Mouse (Mus musculus): ENCODE data around the gene Hnrnpr.

Gene Hnrnpr

GRCm38 (mm10) chr4:136304181-136304580, 6.6 kb upstream of the Hnrnpr start:
- in situ Hi-C loops (cut with MboI; ENCODE audit: low sequenced_read_pairs) = no loop called here

- in situ Hi-C loops (cut with MboI; ENCODE audit: low sequenced_read_pairs) = no loop called here
These were observed 2.4 kb upstream of the Hnrnpr start for GRCm38 (mm10) chr4:136308355-136308754.

DNA sequence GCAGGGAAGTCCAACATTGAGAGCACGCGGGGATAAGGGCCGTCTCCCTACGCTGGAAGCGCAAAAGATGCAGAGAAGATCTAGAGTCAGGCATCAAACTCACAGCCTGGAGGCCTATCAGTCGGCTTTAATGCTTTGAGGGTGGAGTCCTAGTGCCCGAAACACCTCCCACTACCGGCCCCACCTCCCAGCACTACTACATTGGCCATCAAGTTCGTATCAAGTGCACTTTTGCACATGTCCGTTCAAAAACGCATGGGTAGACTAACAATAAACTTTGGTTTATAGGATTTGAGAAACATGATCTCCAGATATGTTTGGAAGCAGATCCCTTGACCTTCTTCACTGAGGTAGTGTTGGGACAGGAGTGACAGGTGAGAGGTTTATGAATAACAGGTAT, 962 bp upstream of the Hnrnpr start:
- in situ Hi-C loops (cut with MboI; ENCODE audit: low sequenced_read_pairs) = no loop called here

GRCm38 (mm10) chr4:136311042-136311999, 579 bp downstream of the Hnrnpr start:
- in situ Hi-C loops (cut with MboI; ENCODE audit: low sequenced_read_pairs) = no loop called here

- in situ Hi-C loops (cut with MboI; ENCODE audit: low sequenced_read_pairs) = no loop called here
These were observed 1.9 kb downstream of the Hnrnpr start for GRCm38 (mm10) chr4:136312616-136313015.

GRCm38 (mm10) chr4:136317667-136318066, 6.9 kb downstream of the Hnrnpr start:
- in situ Hi-C loops (cut with MboI; ENCODE audit: low sequenced_read_pairs) = no loop called here

GRCm38 (mm10) chr4:136320016-136320415, 9.3 kb downstream of the Hnrnpr start:
- in situ Hi-C loops (cut with MboI; ENCODE audit: low sequenced_read_pairs) = no loop called here

- in situ Hi-C loops (cut with MboI; ENCODE audit: low sequenced_read_pairs) = no loop called here
These were observed 13.5 kb downstream of the Hnrnpr start for GRCm38 (mm10) chr4:136324226-136324625.

DNA sequence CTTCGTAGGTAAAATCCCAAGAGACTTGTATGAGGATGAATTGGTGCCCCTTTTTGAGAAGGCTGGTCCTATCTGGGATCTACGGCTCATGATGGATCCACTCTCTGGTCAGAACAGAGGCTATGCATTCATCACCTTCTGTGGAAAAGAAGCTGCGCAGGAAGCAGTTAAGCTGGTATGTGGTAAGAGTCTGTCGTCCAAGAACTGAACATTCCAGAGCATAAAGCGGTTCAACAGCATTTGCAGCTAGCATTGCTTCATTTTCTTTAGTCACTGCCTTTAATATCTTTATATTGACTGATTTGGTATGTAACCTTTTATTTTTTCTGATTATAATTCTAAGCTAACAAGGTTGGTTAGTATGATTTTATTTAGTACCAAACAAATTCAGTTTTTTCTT, 16.5 kb downstream of the Hnrnpr start:
- in situ Hi-C loops (cut with MboI; ENCODE audit: low sequenced_read_pairs) = no loop called here

DNA sequence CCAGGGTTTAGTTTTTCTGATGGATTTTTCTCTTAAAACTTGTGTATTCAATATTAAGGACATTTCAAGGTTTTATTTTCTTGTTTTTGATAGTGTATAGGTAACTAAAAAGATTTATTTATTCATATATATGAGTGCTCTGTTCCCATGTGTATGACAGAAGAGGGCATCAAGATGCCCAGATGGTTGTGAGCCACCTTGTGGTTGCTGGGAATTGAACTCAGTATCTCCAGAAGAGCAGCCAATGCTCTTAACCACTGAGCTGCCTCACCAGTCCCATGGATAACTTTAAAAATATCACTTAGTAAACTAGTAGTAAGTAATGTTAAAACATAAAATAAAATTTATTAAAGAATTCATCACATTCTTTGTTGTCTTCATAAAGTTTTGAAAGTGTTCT, 17.4 kb downstream of the Hnrnpr start:
- in situ Hi-C loops (cut with MboI; ENCODE audit: low sequenced_read_pairs) = no loop called here

- in situ Hi-C loops (cut with MboI; ENCODE audit: low sequenced_read_pairs) = no loop called here
These were observed 21.0 kb downstream of the Hnrnpr start for GRCm38 (mm10) chr4:136331709-136332108.

GRCm38 (mm10) chr4:136333191-136333590, 22.4 kb downstream of the Hnrnpr start:
- in situ Hi-C loops (cut with MboI; ENCODE audit: low sequenced_read_pairs) = no loop called here

GRCm38 (mm10) chr4:136335065-136335464, 24.3 kb downstream of the Hnrnpr start:
- in situ Hi-C loops (cut with MboI; ENCODE audit: low sequenced_read_pairs) = no loop called here

GRCm38 (mm10) chr4:136337129-136337528, 26.4 kb downstream of the Hnrnpr start:
- in situ Hi-C loops (cut with MboI; ENCODE audit: low sequenced_read_pairs) = no loop called here

- in situ Hi-C loops (cut with MboI; ENCODE audit: low sequenced_read_pairs) = no loop called here
These were observed 38.9 kb downstream of the Hnrnpr start for GRCm38 (mm10) chr4:136349616-136350015.

- in situ Hi-C loops (cut with MboI; ENCODE audit: low sequenced_read_pairs) = no loop called here
These were observed 46.3 kb downstream of the Hnrnpr start for GRCm38 (mm10) chr4:136357026-136357425.

- in situ Hi-C loops (cut with MboI; ENCODE audit: low sequenced_read_pairs) = no loop called here
These were observed 46.7 kb downstream of the Hnrnpr start for GRCm38 (mm10) chr4:136357429-136357828.

DNA sequence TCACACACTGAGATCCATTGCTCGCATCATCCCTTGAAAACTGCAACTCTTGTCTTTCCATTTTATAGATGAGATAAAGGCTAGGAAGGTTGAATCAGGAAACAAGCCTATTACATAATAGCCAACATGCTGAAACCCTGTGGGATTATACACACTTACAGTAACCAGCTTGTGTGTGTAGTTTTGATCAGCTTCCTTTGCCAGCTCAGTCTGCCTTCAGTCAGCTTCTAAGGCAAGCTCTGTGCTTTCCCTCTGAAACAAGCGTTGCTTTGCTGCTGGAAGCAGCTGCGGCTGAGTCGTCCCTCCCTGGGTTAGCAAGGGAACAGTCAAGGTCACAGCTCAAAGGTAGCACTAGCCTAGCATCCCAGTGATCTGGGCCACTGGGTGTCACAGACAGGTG, 57.1 kb downstream of the Hnrnpr start:
- in situ Hi-C loops (cut with MboI; ENCODE audit: low sequenced_read_pairs) = loop anchor here (10.0 kb wide), 1 partner anchor 257 kb away; the partner anchor contains the start of gene Lactbl1

DNA sequence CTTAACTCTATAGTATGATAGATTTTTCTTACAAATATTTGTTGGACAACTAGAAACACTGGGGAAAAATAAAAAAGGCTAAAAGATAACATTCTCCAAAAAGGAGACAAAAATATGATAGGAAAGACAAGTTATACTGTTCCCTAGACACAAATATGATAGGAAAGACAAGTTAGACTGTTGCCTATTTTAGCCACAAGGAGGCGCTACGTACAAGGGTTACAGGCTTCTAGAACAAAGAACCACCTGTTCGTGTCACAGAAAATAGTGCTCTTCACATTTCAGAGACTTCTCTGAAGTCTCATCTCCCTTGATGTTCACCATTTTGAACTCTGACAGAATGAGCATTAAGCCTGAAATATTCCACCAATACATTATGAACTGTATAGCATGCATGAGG, 59.0 kb downstream of the Hnrnpr start:
- in situ Hi-C loops (cut with MboI; ENCODE audit: low sequenced_read_pairs) = loop anchor here (10.0 kb wide), 1 partner anchor 255 kb away; the partner anchor contains the start of gene Lactbl1

GRCm38 (mm10) chr4:136373494-136374181, 62.9 kb downstream of the Hnrnpr start:
- in situ Hi-C loops (cut with MboI; ENCODE audit: low sequenced_read_pairs) = no loop called here

GRCm38 (mm10) chr4:136377001-136377400, 66.3 kb downstream of the Hnrnpr start:
- in situ Hi-C loops (cut with MboI; ENCODE audit: low sequenced_read_pairs) = no loop called here

DNA sequence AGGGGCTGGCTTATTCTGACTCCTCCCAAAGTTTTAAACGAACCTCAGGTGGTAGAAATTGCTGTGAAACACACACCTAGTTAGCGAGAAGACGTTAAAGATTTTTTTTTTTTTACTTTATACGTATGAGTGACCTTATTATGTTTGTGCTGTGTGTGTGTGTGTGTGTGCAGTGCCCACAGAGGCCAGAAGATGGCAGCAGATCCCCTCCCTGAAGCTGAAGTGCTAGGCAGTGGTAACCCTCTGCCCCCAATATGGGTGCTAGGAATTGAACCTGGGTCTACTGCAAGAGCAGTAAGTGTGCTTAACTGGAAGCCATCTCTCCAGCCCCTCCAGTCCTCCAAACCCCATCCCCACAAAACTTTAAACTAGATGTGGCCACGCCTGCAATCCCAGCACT, 72.3 kb downstream of the Hnrnpr start:
- in situ Hi-C loops (cut with MboI; ENCODE audit: low sequenced_read_pairs) = no loop called here
